Mouse (Mus musculus) MEL (cell line): Measurements from ENCODE around the gene Pitpnc1. TPM values are rescaled to one million over a fixed set of nuclear protein-coding genes. Genes with fewer than 3 reads are reported as not detected.

Source experiments
- DNase-seq: peaks from one replicate; pipeline ENCODE4 v3.0.0; 2011; ENCODE audit warnings: low read depth, low spot score
- H3K27ac ChIP-seq: 2 replicates; pipeline ENCODE4 v1.5.1; 2012; ENCODE audit warnings: low read depth, mild to moderate bottlenecking, control low read depth, low read length, moderate library complexity; ENCODE audit not compliant: control insufficient read depth
- H3K27me3 ChIP-seq, 2 experiments: fragments of 150-350 bp in 1 of 2; sonication (generic) in 1 of 2; 2 replicates each; pipeline ENCODE4 v1.6.1; 2012; ENCODE audit warnings: low read length in 2 of 2, mild to moderate bottlenecking in 2 of 2, improper control_type of control experiment in 1 of 2, moderate library complexity in 1 of 2; ENCODE audit not compliant: insufficient read depth in 2 of 2, control insufficient read depth in 1 of 2
- H3K36me3 ChIP-seq, 2 experiments: 2 replicates each; pipeline ENCODE4 v1.6.1; 2012 to 2014; ENCODE audit warnings: low read length in 2 of 2, improper control_type of control experiment in 1 of 2, inconsistent platforms in 1 of 2, mild to moderate bottlenecking in 1 of 2; ENCODE audit not compliant: insufficient read depth in 2 of 2, control insufficient read depth in 1 of 2
- H3K4me1 ChIP-seq, 2 experiments: fragments of 150-350 bp in 1 of 2; sonication (generic) in 1 of 2; 2 replicates each; pipeline ENCODE4 v1.6.1; 2012; ENCODE audit warnings: low read length in 2 of 2, improper control_type of control experiment in 1 of 2, mild to moderate bottlenecking in 1 of 2; ENCODE audit not compliant: insufficient read depth in 2 of 2, control insufficient read depth in 1 of 2
- H3K4me3 ChIP-seq, 2 experiments: fragments of 150-350 bp in 1 of 2; sonication (generic) in 1 of 2; 2 replicates each; pipeline ENCODE4 v1.5.1; 2012; ENCODE audit warnings: low read depth in 2 of 2, low read length in 2 of 2, mild to moderate bottlenecking in 2 of 2, moderate library complexity in 2 of 2, control low read depth in 1 of 2, improper control_type of control experiment in 1 of 2; ENCODE audit not compliant: control insufficient read depth in 1 of 2, insufficient read depth in 1 of 2
- H3K79me2 ChIP-seq: 2 replicates; pipeline ENCODE4 v1.6.1; 2012; ENCODE audit warnings: mild to moderate bottlenecking, low read length, moderate library complexity; ENCODE audit not compliant: control insufficient read depth, poor library complexity, insufficient read depth
- H3K9ac ChIP-seq: 2 replicates; pipeline ENCODE4 v1.6.1; 2012; ENCODE audit warnings: low read depth, mild to moderate bottlenecking, control low read depth, low read length, moderate library complexity; ENCODE audit not compliant: control insufficient read depth, poor library complexity, severe bottlenecking
- H3K9me3 ChIP-seq: fragments of 150-350 bp; sonication (generic); replicated peaks from 2 replicates; pipeline ENCODE4 v1.6.1; 2012; ENCODE audit warnings: mild to moderate bottlenecking, low read length, improper control_type of control experiment, moderate library complexity; ENCODE audit not compliant: insufficient read depth
- BHLHE40 ChIP-seq: IDR thresholded peaks from 2 replicates; pipeline ENCODE4 v1.6.1; 2012; ENCODE audit warnings: low read depth, mild to moderate bottlenecking, inconsistent platforms, low read length, improper control_type of control experiment, borderline replicate concordance
- ELF1 ChIP-seq: IDR thresholded peaks from 2 replicates; pipeline ENCODE4 v1.6.1; 2014; ENCODE audit warnings: low read depth, mild to moderate bottlenecking, inconsistent platforms, low read length, improper control_type of control experiment, moderate library complexity
- EP300 ChIP-seq, 2 experiments: IDR thresholded peaks; 2 replicates each; pipeline ENCODE4 v1.6.1; 2011; ENCODE audit warnings: improper control_type of control experiment in 2 of 2, low read length in 2 of 2, low read depth in 1 of 2, mild to moderate bottlenecking in 1 of 2
- GABPA ChIP-seq: IDR thresholded peaks from 2 replicates; pipeline ENCODE4 v1.6.1; 2012; ENCODE audit warnings: low read depth, mild to moderate bottlenecking, inconsistent platforms, low read length, improper control_type of control experiment, moderate library complexity
- GATA1 ChIP-seq: IDR thresholded peaks from 2 replicates; pipeline ENCODE4 v1.6.1; 2011; ENCODE audit warnings: low read depth, low read length, improper control_type of control experiment
- MAFK ChIP-seq: IDR thresholded peaks from 2 replicates; pipeline ENCODE4 v1.6.1; 2011; ENCODE audit warnings: low read depth, mild to moderate bottlenecking, low read length, improper control_type of control experiment, borderline replicate concordance
- MYB ChIP-seq: IDR thresholded peaks from 2 replicates; pipeline ENCODE4 v1.6.1; 2011; ENCODE audit warnings: mild to moderate bottlenecking, low read depth, low read length, improper control_type of control experiment
- NRF1 ChIP-seq: IDR thresholded peaks from 2 replicates; pipeline ENCODE4 v1.6.1; 2014; ENCODE audit warnings: low read depth, mild to moderate bottlenecking, inconsistent platforms, low read length, improper control_type of control experiment, moderate library complexity; ENCODE audit not compliant: poor library complexity, insufficient read depth, severe bottlenecking
- POLR2A ChIP-seq, 2 experiments: IDR thresholded peaks; 2 replicates each; pipeline ENCODE4 v1.6.1; 2011 to 2012; ENCODE audit warnings: low read length in 2 of 2, mild to moderate bottlenecking in 2 of 2, control low read depth in 1 of 2, improper control_type of control experiment in 1 of 2, low read depth in 1 of 2, moderate library complexity in 1 of 2; ENCODE audit not compliant: control insufficient read depth in 1 of 2, insufficient read depth in 1 of 2, poor library complexity in 1 of 2
- POLR2AphosphoS5 ChIP-seq: IDR thresholded peaks from 2 replicates; pipeline ENCODE4 v1.6.1; 2012; ENCODE audit warnings: low read depth, borderline replicate concordance, mild to moderate bottlenecking, inconsistent platforms, low read length, moderate library complexity, mixed read lengths
- TBP ChIP-seq: IDR thresholded peaks from 2 replicates; pipeline ENCODE4 v1.8.0; 2011; ENCODE audit warnings: low read depth, low read length, improper control_type of control experiment
- TCF12 ChIP-seq: IDR thresholded peaks from 2 replicates; pipeline ENCODE4 v1.6.1; 2014; ENCODE audit warnings: low read depth, mild to moderate bottlenecking, inconsistent platforms, low read length, improper control_type of control experiment, moderate library complexity
- UBTF ChIP-seq: IDR thresholded peaks from 2 replicates; pipeline ENCODE4 v1.6.1; 2012; ENCODE audit warnings: low read depth, mild to moderate bottlenecking, inconsistent platforms, low read length, improper control_type of control experiment, moderate library complexity, borderline replicate concordance; ENCODE audit not compliant: insufficient read depth
- ZKSCAN1 ChIP-seq: IDR thresholded peaks from 2 replicates; pipeline ENCODE4 v1.6.1; 2012; ENCODE audit warnings: low read depth, mild to moderate bottlenecking, inconsistent platforms, low read length, improper control_type of control experiment, moderate library complexity
- ZMIZ1 ChIP-seq: IDR thresholded peaks from 2 replicates; pipeline ENCODE4 v1.6.1; 2012; ENCODE audit warnings: low read depth, mild to moderate bottlenecking, inconsistent platforms, low read length, improper control_type of control experiment, moderate library complexity
- ZNF384 ChIP-seq: IDR thresholded peaks from 2 replicates; pipeline ENCODE4 v1.6.1; 2012; ENCODE audit warnings: low read depth, mild to moderate bottlenecking, inconsistent platforms, low read length, improper control_type of control experiment
- polyA plus RNA-seq, 2 experiments: library from polyadenylated mRNA; stranded (reverse) in 1 of 2; unstranded in 1 of 2; fragments of >175 nt in 1 of 2; fragments of >200 nt in 1 of 2; gene quantifications; 2 replicates each; pipeline versions ENCODE4 v1.2.1 to v1.2.4; 2012; ENCODE audit warnings: low replicate concordance in 2 of 2, low read depth in 1 of 2; ENCODE audit not compliant: insufficient read length in 2 of 2, insufficient read depth in 1 of 2, missing spikeins in 1 of 2
- total RNA-seq: library from RNA; depleted of rRNA; stranded (reverse); fragments of 300-350 nt; gene quantifications from 2 replicates; pipeline ENCODE4 v1.2.3, GENCODE M21; 2012

The Pitpnc1 gene
- total and polyA plus RNA-seq, 3 experiments: 19.3 to 25.3 TPM; not detected in 1

GRCm38 (mm10) chr11:107417041-107417583 lies 53.4 kb downstream of the Pitpnc1 start (continued):
- no peak for TF ChIP-seq ZMIZ1
- TF ChIP-seq MYB: no peak
- TF ChIP-seq ZNF384: no peak
- TF ChIP-seq GABPA: no peak
- TF ChIP-seq ZKSCAN1: no peak
- no peak for TF ChIP-seq ELF1
- no peak for TF ChIP-seq MAFK

DNA sequence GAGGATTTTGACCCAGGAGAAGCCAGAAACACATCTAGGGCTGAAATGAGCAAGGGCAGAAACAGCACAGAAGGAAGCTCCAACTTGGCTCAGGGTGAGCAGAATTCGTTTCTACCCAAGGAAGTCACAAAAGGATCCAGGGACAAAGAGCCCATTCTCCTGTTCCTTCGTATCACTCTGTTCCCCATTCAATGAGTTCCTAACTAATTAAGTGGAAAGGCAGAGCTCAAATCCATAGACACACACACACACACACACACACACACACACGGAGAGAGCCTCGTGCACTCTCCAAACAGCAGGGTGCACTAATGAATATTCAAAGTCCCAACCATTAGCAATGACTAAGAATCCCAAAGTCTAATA lies 54.0 kb downstream of the Pitpnc1 start:
- Histone ChIP-seq H3K4me3 (peak overlapping the region; percentile 5 to 42), H3K9me3 (no peaks in the 10 kb centered on the region), H3K27ac (peak overlapping the region; percentile 99), H3K36me3 (peaks cover 0 to 66% of the 10 kb centered on the region in 2 experiments; a peak in 2 of 4 replicates), H3K9ac (peak overlapping the region; percentile 89), H3K79me2 (peaks cover 69% of the 10 kb centered on the region), H3K27me3 (no peaks in the 10 kb centered on the region), H3K4me1 (peaks cover 25 to 70% of the 10 kb centered on the region in 2 experiments)
- no peak for DNase-seq
- TF ChIP-seq POLR2A (IDR thresholded peaks at IDR 0.05; ENCODE audit: control insufficient read depth in 1 of 2, insufficient read depth in 1 of 2, low read depth in 1 of 2, low read length in 2 of 2, poor library complexity in 1 of 2) (peak; percentile 58 to 92; a peak in 2 of 4 replicates), UBTF (no peak; the same call in 1 of the 2 replicates), POLR2AphosphoS5 (0 out of 2 replicates have a peak, but pooled peaks have one; percentile 35), EP300 (IDR thresholded peaks at IDR 0.05; ENCODE audit: low read depth in 1 of 2, low read length in 2 of 2) (no peak)

- Histone ChIP-seq H3K4me3 (peak overlapping the region; percentile 33 to 42), H3K27ac (peak overlapping the region; percentile 99), H3K4me1 (peaks cover 20 to 70% of the 10 kb centered on the region in 2 experiments), H3K27me3 (no peaks in the 10 kb centered on the region), H3K9me3 (no peaks in the 10 kb centered on the region)
- peak; percentile 94 for DNase-seq
- TF ChIP-seq MAFK (no peak), BHLHE40 (no peak), GABPA (no peak), TCF12 (no peak), POLR2A (IDR thresholded peaks at IDR 0.05; ENCODE audit: control insufficient read depth in 1 of 2, insufficient read depth in 1 of 2, low read depth in 1 of 2, low read length in 2 of 2, poor library complexity in 1 of 2) (peak; percentile 95 to 98), GATA1 (peak; percentile 93), TBP (peak; percentile 99), NRF1 (no peak), POLR2AphosphoS5 (peak; percentile 96; the same call in 1 of the 2 replicates)
- TF ChIP-seq, all 39 proteins: peak for 4
- peaks cover 69% of the 10 kb centered on the region for H3K79me2 ChIP-seq
- H3K9ac ChIP-seq: peak overlapping the region; percentile 89
- H3K36me3 ChIP-seq: peaks cover 0 to 66% of the 10 kb centered on the region in 2 experiments; a peak in 2 of 4 replicates
These were observed 54.5 kb downstream of the Pitpnc1 start for GRCm38 (mm10) chr11:107415901-107416560.
